Mouse (Mus musculus) heart, postnatal 36 days (tissue): ENCODE measurements at regions not wholly inside any gene's neighbourhood (a gene's known extent, or its start where the extent isn't known, plus 50 kb on each side); places are given as distances from the start of the nearest gene placed in this dataset.

ENCODE experiments used
- DNase-seq, 2 experiments: peaks; one replicate each; pipeline ENCODE4 v3.0.0; 2021 to 2022
- intact Hi-C: fragments of 180-260 bp; cut with DNase I; formaldehyde crosslinking; loops from one replicate; pipeline ENCODE4 v1.15.1; 2025

GRCm38 (mm10) chr5:64527962-64528361, 275.2 kb upstream of the Klf3 start:
- no peak for DNase-seq
- intact Hi-C loops: no loop called here

GRCm38 (mm10) chr5:64534371-64534770, 268.8 kb upstream of the Klf3 start:
- intact Hi-C loops: no loop called here
- no peak for DNase-seq

GRCm38 (mm10) chr5:64534947-64535346, 268.2 kb upstream of the Klf3 start:
- intact Hi-C loops: no loop called here

GRCm38 (mm10) chr5:64535546-64535945, 267.6 kb upstream of the Klf3 start:
- no peak for DNase-seq
- intact Hi-C loops: no loop called here

More at GRCm38 (mm10) chr5:64534947-64535346, 268.2 kb upstream of the Klf3 start:
- DNase-seq: no peak

- peak; percentile 19 to 26 for DNase-seq
- intact Hi-C loops: no loop called here
Measured at GRCm38 (mm10) chr5:64536393-64537112, 266.6 kb upstream of the Klf3 start.

- intact Hi-C loops: no loop called here
- DNase-seq: no peak
Measured at GRCm38 (mm10) chr5:64537113-64537780, 265.9 kb upstream of the Klf3 start.

- intact Hi-C loops: no loop called here
- DNase-seq: no peak
Measured at GRCm38 (mm10) chr5:64541765-64542164, 261.4 kb upstream of the Klf3 start.

GRCm38 (mm10) chr5:64555931-64556330, 247.3 kb upstream of the Klf3 start:
- intact Hi-C loops: no loop called here
- DNase-seq: no peak

- intact Hi-C loops: loop anchor here (5.0 kb wide), 1 partner anchor 269 kb away; no protein-coding TSS in a partner anchor
- DNase-seq: peak in 1 of 2 experiments; percentile 18
Measured at GRCm38 (mm10) chr5:64566451-64567390, 236.5 kb upstream of the Klf3 start.

GRCm38 (mm10) chr5:64567813-64568212, 235.4 kb upstream of the Klf3 start:
- intact Hi-C loops: loop anchor here (5.0 kb wide), 1 partner anchor 271 kb away; no protein-coding TSS in a partner anchor
- no peak for DNase-seq

GRCm38 (mm10) chr5:64568294-64568693, 234.9 kb upstream of the Klf3 start:
- DNase-seq: no peak
- intact Hi-C loops: loop anchor here (5.0 kb wide), 1 partner anchor 271 kb away; no protein-coding TSS in a partner anchor

- intact Hi-C loops: no loop called here
- DNase-seq: no peak
Measured at GRCm38 (mm10) chr5:64574386-64574785, 228.8 kb upstream of the Klf3 start.

- intact Hi-C loops: loop anchor here (2.0 kb wide), 1 partner anchor 57 kb away; no protein-coding TSS in a partner anchor
Measured at GRCm38 (mm10) chr5:64575896-64576295, 227.3 kb upstream of the Klf3 start.

GRCm38 (mm10) chr5:64576426-64577262, 226.5 kb upstream of the Klf3 start:
- intact Hi-C loops: loop anchor here (2.0 kb wide), 1 partner anchor 56 kb away; no protein-coding TSS in a partner anchor
- no peak for DNase-seq

More at GRCm38 (mm10) chr5:64575896-64576295, 227.3 kb upstream of the Klf3 start:
- no peak for DNase-seq

GRCm38 (mm10) chr5:64577424-64577823, 225.8 kb upstream of the Klf3 start:
- intact Hi-C loops: loop anchor here (2.0 kb wide), 1 partner anchor 55 kb away; no protein-coding TSS in a partner anchor

GRCm38 (mm10) chr5:64578536-64578935, 224.7 kb upstream of the Klf3 start:
- no peak for DNase-seq
- intact Hi-C loops: no loop called here

More at GRCm38 (mm10) chr5:64577424-64577823, 225.8 kb upstream of the Klf3 start:
- no peak for DNase-seq

- no peak for DNase-seq
- intact Hi-C loops: no loop called here
Measured at GRCm38 (mm10) chr5:64579086-64579485, 224.1 kb upstream of the Klf3 start.

- DNase-seq: peak; percentile 57 to 71
- intact Hi-C loops: loop anchor here (2.0 to 5.0 kb wide), 4 partner anchors 19 to 287 kb away; partner anchors contain the start of gene Klf3
Measured at GRCm38 (mm10) chr5:64579494-64580339, 223.5 kb upstream of the Klf3 start.
